In the genomic region with DNA sequence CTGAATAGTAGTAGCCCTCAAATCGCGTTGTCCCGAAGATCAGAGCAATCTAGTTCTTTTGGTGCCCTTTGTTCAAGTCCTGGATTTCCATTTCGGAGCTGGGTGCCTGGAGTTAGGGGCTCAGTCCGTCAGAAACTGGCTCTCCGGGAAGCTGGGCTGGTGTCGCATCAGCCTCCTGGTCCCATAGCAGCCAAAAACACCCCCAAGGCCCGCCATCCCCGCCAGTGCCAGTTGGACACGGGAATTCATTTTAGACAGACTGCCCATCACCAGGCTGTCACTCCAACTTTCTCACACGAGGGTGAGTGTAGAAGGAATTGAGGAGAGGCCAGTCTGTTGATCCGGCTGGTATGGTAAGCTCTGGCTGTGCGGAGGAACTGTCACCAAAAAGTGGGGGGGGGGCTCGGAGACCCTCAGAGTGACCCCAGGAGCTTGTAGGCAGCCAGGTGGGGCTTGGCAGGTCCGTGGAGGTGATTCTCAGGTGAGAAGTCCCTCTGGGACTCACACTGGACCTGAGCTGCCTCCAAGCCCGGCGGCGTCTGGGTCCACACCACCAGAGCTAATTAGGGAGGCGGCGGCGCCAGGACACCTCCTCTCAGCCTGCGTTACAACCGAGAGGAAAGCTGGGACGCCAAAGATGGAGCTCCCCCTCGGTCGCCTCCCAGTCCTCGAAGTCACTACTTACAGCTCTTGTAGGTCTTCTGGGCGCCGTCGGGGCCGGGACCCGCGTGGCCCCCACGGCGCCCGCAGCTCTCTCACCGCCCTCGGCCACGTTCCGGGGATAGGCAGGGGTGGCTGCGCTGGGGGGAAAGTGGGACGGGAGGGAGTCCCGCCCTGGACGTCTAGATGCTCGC, we compare ENCODE assay signal across 8 mouse cellular contexts. TPM values are rescaled to one million over a fixed set of nuclear protein-coding genes. Genes with fewer than 3 reads are reported as not detected.
DNase-seq lines count a peak whose midpoint lies in the region; ATAC-seq and TF ChIP-seq lines count a peak whose summit lies in the region.

No protein-coding gene starts in this region.

- WGBS in hindbrain, embryonic 13.5 days, result under 1% methylated on average over 45 of the region's 45 CpGs

- ATAC-seq in hindbrain, embryonic 13.5 days (ENCODE audit: low FRiP score), result no peak

- peak overlapping the region; percentile 51 for H3K4me3 ChIP-seq in brown adipose tissue, adult 24 weeks (ENCODE audit: insufficient read depth, low read depth, low read length)
- H3K4me3 ChIP-seq in hindbrain, embryonic 13.5 days, result peak overlapping the region; percentile 53
- H3K4me3 ChIP-seq in left cerebral cortex, adult 2 months, result no peak overlapping the region; the same call in 1 of the 2 replicates

- DNase-seq in adrenal gland, adult 2 months, result peak; percentile 9
- DNase-seq in adrenal gland, postnatal 4 days (ENCODE audit: low spot score in 2 of 2), result no peak
- DNase-seq in lung, postnatal 10 days, result peak; percentile 36
- no peak for DNase-seq in spleen, postnatal 14 days (ENCODE audit: low spot score in 2 of 2)
- no peak for DNase-seq in left cerebral cortex, adult 9 months (ENCODE audit: low spot score in 2 of 2)
- DNase-seq in left cerebral cortex, adult 2 months (ENCODE audit: extremely low spot score in 1 of 2, low spot score in 2 of 2), result no peak

- H3K4me2 ChIP-seq in hindbrain, embryonic 13.5 days, result peak overlapping the region; percentile 88

- peaks cover 2% of the 10 kb centered on the region; the same call in 1 of the 2 replicates for H3K4me1 ChIP-seq in brown adipose tissue, adult 24 weeks (ENCODE audit: control insufficient read depth, insufficient read depth, insufficient read length, low read length)
- H3K4me1 ChIP-seq in hindbrain, embryonic 13.5 days (replicated peaks), result peaks cover 38% of the 10 kb centered on the region

- H3K9ac ChIP-seq in hindbrain, embryonic 13.5 days, result peak overlapping the region; percentile 72; the same call in 1 of the 2 replicates

- H3K9me3 ChIP-seq in hindbrain, embryonic 13.5 days, result no peaks in the 10 kb centered on the region

- H3K27ac ChIP-seq in brown adipose tissue, adult 24 weeks (replicated peaks; ENCODE audit: low read depth, low read length), result no peak overlapping the region
- H3K27ac ChIP-seq in hindbrain, embryonic 13.5 days, result no peak overlapping the region
- no peak overlapping the region for H3K27ac ChIP-seq in left cerebral cortex, adult 2 months

- TF ChIP-seq CTCF in left cerebral cortex, adult 2 months (IDR thresholded peaks at IDR 0.05), result no peak

- no peaks in the 10 kb centered on the region for H3K36me3 ChIP-seq in hindbrain, embryonic 13.5 days

- intact Hi-C loops in left cerebral cortex, adult 2 months (cut with DNase I), result no loop called here

- H3K27me3 ChIP-seq in hindbrain, embryonic 13.5 days, result peaks cover 83% of the 10 kb centered on the region

RNA-seq across cellular contexts. Expression of a gene that starts 0.6 kb away (rescaled TPM):
- 1 to 10 TPM; 1.2 to 2.1 TPM for total RNA-seq in adrenal gland, adult 2 months (2021)
- polyA plus RNA-seq in adrenal gland, adult 2 months (2012; rRNA removed), result 15.8 and 24.2 TPM in 2 replicates
- 10 to 100 TPM; 10.3 to 12.9 TPM for total RNA-seq in adrenal gland, postnatal 4 days (2021)
- not detected in 2 replicates for polyA plus RNA-seq in brown adipose tissue, adult 24 weeks (2012; ENCODE audit: insufficient read depth, insufficient read length, missing spikeins)
- 2.9 and 3.7 TPM in 2 replicates for polyA plus RNA-seq in hindbrain, embryonic 13.5 days (2015; fragmentation: Nextera tagmentation; extraction: Ambion mirVana)
- total RNA-seq in left cerebral cortex, adult 2 months (2021), result under 1 TPM in 1 of 2 experiments, not detected in 1; 0.48 TPM

Comparison
In these comparisons a context has a peak if more than half of its experiments do, and no peak if none do; other contexts are left out.
1. DNase-seq: peak in adrenal gland, adult 2 months (single experiment) and lung, postnatal 10 days (single experiment); none in adrenal gland, postnatal 4 days (0 of 2), spleen, postnatal 14 days (0 of 2), left cerebral cortex, adult 9 months (0 of 2) and left cerebral cortex, adult 2 months (0 of 2).